Mouse (Mus musculus) cerebellum, adult 2 months (tissue): ENCODE results near the gene Gucy2g. TPM values are rescaled to one million over a fixed set of nuclear protein-coding genes. Genes with fewer than 3 reads are reported as not detected.
A peak's percentile ranks its signal among the peaks of the same experiment; 100 is the strongest.

Source experiments
- DNase-seq, 2 experiments: peaks; one replicate each; pipeline ENCODE4 v3.0.0; 2021
- H3K27ac ChIP-seq: fragments of 200-500 bp; 2 replicates; pipeline ENCODE4 v1.5.1; 2012; ENCODE audit warnings: low read length, control low read depth, inconsistent platforms; ENCODE audit not compliant: insufficient read depth
- H3K27me3 ChIP-seq: fragments of 200-500 bp; 2 replicates; pipeline ENCODE4 v1.6.1; 2012; ENCODE audit warnings: inconsistent platforms, mild to moderate bottlenecking, low read length, moderate library complexity; ENCODE audit not compliant: control insufficient read depth, insufficient read depth
- H3K4me1 ChIP-seq: fragments of 200-500 bp; 2 replicates; pipeline ENCODE4 v1.6.1; 2011; ENCODE audit warnings: low read length; ENCODE audit not compliant: control insufficient read depth, insufficient read depth
- H3K4me3 ChIP-seq: fragments of 200-500 bp; replicated peaks from 2 replicates; pipeline ENCODE3; 2011; ENCODE audit warnings: mild to moderate bottlenecking, low read depth, low read length, control low read depth; ENCODE audit not compliant: insufficient read depth
- CTCF ChIP-seq: fragments of 200-500 bp; IDR thresholded peaks from 2 replicates; pipeline ENCODE4 v1.5.1; 2011; ENCODE audit warnings: low read depth, mild to moderate bottlenecking, control low read depth, low read length, moderate library complexity, borderline replicate concordance; ENCODE audit not compliant: insufficient read depth
- POLR2A ChIP-seq: fragments of 200-500 bp; IDR thresholded peaks from 2 replicates; pipeline ENCODE4 v1.6.1; 2011; ENCODE audit warnings: low read length, control low read depth, borderline replicate concordance; ENCODE audit not compliant: insufficient read depth
- WGBS: fragments of 180-500 bp; shearing (Covaris S2); methylation state at CpG from one replicate; pipeline ENCODE4 v1.1.7; 2018; 5-methylcytosine and 5-hydroxymethylcytosine counted together
- polyA plus RNA-seq: library from polyadenylated mRNA; depleted of rRNA; stranded (reverse); fragments of >200 nt; gene quantifications from 2 replicates; pipeline ENCODE4 v1.2.3, GENCODE M21; 2012

The Gucy2g gene
- polyA plus RNA-seq, 1 experiment: 0.10 TPM

DNA sequence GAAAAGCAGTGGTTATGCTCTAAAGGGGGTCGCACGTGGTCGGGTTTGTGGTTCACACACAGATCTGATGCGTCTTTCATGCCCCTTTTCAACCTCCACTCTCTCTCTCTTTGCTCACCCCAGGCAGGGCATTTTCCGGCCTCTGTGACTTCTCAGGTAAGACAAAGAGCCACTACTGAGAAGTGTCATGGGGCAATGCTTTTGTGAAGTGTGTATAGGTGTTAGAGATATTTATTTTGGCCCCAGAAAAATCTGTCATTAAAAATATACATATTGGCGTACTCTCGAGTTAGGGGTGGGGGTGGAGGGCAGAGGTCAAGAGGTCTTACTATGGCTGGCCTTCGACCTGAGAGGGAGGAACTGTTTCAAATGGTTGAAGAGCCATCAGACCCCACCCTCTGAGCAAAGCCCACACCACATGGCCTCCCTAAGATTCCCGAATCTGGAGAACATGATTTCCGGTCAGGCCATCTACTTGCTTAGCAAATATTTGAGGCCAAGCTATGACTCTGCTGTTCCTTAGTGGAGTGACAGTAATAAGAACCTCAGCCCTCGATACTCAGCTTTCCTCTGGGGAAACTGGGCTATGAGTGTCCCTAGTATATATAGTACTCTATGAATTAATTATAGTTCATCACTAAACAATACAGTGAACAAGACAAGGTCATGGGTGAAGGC lies 47.2 kb downstream of the Gucy2g start:
- no peaks in the 10 kb centered on the region for H3K27me3 ChIP-seq
- no peak for DNase-seq
- TF ChIP-seq POLR2A (no peak), CTCF (no peak)
- no peak overlapping the region for H3K4me3 ChIP-seq
- H3K4me1 ChIP-seq: no peaks in the 10 kb centered on the region
- WGBS: 59% methylated on average over 11 of the region's 11 CpGs
- no peak overlapping the region for H3K27ac ChIP-seq

DNA sequence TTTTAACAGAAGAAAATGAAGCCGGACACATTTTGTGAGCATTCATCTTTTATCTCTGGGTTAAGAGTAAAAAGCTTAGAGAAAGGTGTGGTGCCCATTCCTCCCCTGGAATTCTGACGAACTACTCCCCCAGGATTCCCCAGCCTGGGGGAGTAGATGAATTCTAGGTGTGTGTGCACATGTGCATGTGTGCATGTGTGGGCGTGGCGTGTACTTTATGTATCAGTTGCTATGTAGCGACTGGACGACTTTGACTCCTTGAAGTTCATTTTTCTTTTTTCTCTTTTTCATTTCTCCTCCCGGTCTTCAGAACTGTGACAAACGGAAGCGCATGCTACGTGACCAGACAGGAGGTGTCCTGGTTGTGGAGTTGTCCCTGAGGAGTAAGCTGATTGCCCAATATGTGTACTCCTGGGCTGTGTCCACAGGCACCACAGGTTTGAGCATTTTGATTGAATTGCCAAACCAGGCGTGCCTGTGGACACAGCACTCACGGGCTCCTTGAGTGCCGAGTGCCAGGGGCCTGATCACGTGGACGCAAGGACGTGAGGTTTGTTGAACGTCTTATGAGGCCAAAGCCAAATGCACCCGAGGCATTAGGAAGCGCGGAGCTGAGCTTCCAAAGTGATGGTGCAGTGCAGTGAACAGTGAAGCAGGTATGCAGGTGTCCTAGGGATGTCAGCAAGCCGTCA lies 48.6 kb downstream of the Gucy2g start:
- TF ChIP-seq POLR2A (no peak), CTCF (no peak)

DNA sequence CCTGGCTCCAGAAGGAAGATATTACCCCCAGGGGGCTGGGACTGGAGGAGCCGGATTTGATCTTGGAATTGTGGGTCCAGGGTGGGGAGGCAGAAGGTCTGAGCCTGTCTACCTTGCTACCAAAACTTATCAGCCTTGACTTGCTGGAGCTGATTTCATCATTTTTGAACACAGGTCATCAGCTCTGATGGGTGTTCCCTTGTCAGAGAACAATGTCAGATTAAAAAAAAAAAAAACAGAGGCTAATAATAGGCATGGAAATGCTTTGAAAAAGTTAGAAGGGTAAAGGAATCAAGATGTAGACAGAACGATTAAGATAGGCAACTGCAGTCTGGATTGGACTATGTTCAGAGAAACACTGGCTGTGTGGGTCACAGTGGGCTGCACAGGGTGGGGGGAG lies 49.4 kb downstream of the Gucy2g start:
- Histone ChIP-seq H3K4me3 (no peak overlapping the region), H3K27ac (no peak overlapping the region), H3K4me1 (no peaks in the 10 kb centered on the region), H3K27me3 (no peaks in the 10 kb centered on the region)
- 41% methylated on average over 2 of the region's 2 CpGs for WGBS
- TF ChIP-seq CTCF: no peak
- TF ChIP-seq POLR2A: no peak
- no peak for DNase-seq

More for the DNA sequence above, 48.6 kb downstream of the Gucy2g start:
- Histone ChIP-seq H3K4me1 (no peaks in the 10 kb centered on the region), H3K27ac (no peak overlapping the region), H3K27me3 (no peaks in the 10 kb centered on the region), H3K4me3 (no peak overlapping the region)
- WGBS: 54% methylated on average over 21 of the region's 21 CpGs
- no peak for DNase-seq

DNA sequence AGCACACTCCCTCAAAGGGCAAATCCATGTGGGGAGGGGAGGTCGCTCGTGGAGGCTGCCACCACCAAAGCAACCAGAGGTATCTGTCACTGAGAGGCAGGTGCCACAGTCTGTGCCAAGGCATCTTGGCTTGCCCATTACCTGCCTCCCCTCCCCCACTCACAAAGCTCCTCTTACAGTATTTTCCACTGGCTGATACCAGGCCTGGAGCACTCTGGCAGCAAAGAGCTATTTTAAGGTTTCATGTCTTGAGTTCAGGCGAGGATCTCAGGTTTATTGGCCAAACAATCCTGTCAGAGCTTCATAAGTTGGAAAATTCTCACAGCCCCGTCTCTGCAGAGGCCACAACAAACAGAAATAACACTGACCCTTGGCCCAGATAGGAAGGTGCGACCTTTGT lies 51.0 kb downstream of the Gucy2g start:
- no peak for TF ChIP-seq CTCF
- no peak for TF ChIP-seq POLR2A
- Histone ChIP-seq H3K27ac (no peak overlapping the region), H3K4me1 (no peaks in the 10 kb centered on the region), H3K4me3 (no peak overlapping the region), H3K27me3 (no peaks in the 10 kb centered on the region)
- no peak for DNase-seq
- 81% methylated on average over 5 of the region's 5 CpGs for WGBS

DNA sequence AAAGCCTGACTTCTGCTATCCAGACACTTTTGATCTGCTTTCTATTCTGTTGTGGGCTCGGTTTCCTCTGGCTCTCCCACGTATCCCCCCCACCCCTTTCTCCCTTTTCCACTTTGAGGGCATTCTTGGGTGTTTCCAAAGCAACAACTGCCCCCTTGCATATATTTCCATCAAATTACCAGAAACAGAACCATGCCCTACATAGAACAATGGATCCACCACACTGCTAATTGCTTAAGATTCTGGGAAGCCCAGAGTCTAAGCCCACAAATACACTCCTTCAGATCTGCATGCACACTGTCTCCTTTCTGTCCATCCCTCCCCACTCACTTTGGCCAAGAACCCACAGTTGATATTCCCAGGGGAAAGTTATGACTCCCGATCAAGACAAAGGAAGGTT lies 55.4 kb downstream of the Gucy2g start:
- peak in 1 of 2 experiments; percentile 21 for DNase-seq
- TF ChIP-seq CTCF: no peak
- TF ChIP-seq POLR2A: no peak
- H3K4me1 ChIP-seq: no peaks in the 10 kb centered on the region
- H3K4me3 ChIP-seq: no peak overlapping the region
- 24% methylated on average over 3 of the region's 3 CpGs for WGBS
- no peaks in the 10 kb centered on the region for H3K27me3 ChIP-seq
- H3K27ac ChIP-seq: no peak overlapping the region

DNA sequence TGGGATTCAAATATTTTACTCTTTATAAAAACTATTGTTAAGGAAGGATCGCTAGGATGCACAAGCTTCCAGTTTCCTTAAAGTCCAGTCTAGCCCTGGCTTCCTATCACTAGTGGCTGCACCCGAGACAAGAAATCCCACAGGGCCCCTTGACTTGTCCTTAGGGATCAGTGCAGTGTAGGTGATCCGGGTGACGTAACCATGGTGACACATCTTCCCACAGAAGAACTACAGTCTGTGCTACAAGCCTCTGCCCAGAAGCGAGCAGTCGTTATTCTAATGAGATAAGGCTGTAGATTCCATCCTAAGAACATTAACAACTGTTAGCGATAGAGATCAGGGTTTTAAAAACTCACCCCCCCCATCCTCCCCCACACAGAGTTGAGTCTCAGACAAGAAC lies 56.0 kb downstream of the Gucy2g start:
- no peak overlapping the region for H3K4me3 ChIP-seq
- WGBS: 38% methylated on average over 7 of the region's 7 CpGs
- no peaks in the 10 kb centered on the region for H3K27me3 ChIP-seq
- DNase-seq: no peak
- no peaks in the 10 kb centered on the region for H3K4me1 ChIP-seq
- TF ChIP-seq CTCF: no peak
- TF ChIP-seq POLR2A: no peak
- H3K27ac ChIP-seq: no peak overlapping the region; the same call in 1 of the 2 replicates

DNA sequence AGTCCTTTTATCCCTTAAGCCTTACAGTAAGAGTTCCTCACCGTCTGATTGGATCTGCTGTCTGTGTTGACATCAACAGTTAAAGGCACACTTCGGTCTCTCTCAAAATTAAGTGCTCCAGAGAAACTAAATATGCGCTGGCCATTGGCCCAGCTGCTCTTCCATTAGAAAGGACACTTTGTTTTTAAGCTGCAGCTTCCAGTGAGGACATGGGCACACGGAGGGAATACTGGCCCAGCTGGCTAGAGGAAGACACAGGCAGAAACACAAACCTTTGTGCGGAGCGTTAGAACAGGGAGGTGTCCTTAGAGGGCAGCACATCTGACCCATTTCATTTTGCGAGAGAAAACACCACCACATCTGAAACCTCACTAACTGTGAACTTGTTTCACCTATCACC lies 56.6 kb downstream of the Gucy2g start:
- Histone ChIP-seq H3K27me3 (no peaks in the 10 kb centered on the region), H3K27ac (no peak overlapping the region), H3K4me3 (no peak overlapping the region), H3K4me1 (no peaks in the 10 kb centered on the region)
- WGBS: 39% methylated on average over 7 of the region's 7 CpGs
- DNase-seq: peak in 1 of 2 experiments; percentile 17
- no peak for TF ChIP-seq CTCF
- no peak for TF ChIP-seq POLR2A

DNA sequence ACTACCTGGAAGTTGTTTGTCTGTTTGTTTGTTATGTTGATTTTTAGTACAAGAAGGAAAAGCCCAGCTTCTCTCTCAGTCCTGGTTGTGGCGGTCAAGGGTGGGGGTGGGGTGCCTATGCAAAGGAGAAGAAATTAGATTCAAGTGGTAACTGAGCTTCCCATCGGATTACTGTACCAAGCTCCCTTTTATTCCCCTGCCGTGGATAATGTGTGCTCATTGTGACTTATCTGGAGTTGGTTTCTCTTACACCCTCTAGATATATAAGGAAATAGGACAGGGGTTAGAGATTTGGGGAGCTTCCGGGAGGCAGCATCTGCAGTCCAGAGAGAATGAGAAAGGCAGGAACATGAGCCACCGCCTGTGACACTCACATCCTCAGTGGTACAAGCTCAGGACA lies 60.6 kb downstream of the Gucy2g start, which contains the start of gene Tectb:
TSS of gene Tectb (plus strand) at position 301 of the 400 bp plus-strand sequence.
- Histone ChIP-seq H3K27me3 (no peaks in the 10 kb centered on the region), H3K4me3 (no peak within 1 kb of the TSS), H3K27ac (no peak within 1 kb of the TSS), H3K4me1 (no peaks in the 10 kb centered on the region)
- 84% methylated on average over 5 of the region's 5 CpGs for WGBS
- no peak for DNase-seq
- no peak for TF ChIP-seq POLR2A
- TF ChIP-seq CTCF: no peak
